Mouse (Mus musculus): ENCODE measurements around the gene Mob1b. TPM values are rescaled to one million over a fixed set of nuclear protein-coding genes. Genes with fewer than 3 reads are reported as not detected.

The Mob1b gene
- total and polyA plus RNA-seq, 3 experiments, result 7.0 to 11.9 (median 10.5) TPM

DNA sequence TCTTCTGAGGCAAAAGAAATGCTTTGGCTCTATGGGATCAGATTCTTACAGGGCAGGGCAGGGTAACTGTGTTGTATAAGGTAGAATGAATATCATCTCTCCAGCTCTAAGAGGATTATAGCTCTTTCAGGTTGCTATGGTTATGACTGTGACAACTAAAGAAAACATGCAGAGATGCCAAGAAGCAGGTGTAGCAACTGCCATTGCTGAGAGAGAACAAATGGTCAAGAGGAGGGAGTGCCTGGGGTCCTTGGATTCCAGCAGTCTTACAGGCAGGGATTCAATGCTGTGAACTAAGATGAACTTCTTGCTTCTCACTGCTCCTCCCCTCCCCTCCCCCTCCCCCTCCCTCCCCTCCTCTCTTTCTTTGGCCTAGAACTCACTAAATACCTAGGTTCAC is 9.5 kb upstream of the Mob1b start:
- peaks cover 3% of the 10 kb centered on the region for H3K9me3 ChIP-seq (replicated peaks; ENCODE audit: low read length)
- H3K36me3 ChIP-seq (replicated peaks in 1 of 2; ENCODE audit: control insufficient read depth in 1 of 2, insufficient read depth in 1 of 2, low read length in 1 of 2), result no peaks in the 10 kb centered on the region
- no peak overlapping the region for H3K4me3 ChIP-seq (replicated peaks in 1 of 3; ENCODE audit: low read depth in 2 of 3, low read length in 2 of 3, poor library complexity in 1 of 3)
- DNase-seq (ENCODE audit: extremely low read depth), result no peak
- no peak for TF ChIP-seq USF2 (conservative IDR thresholded peaks at IDR 0.05; ENCODE audit: low read depth, low read length)
- TF ChIP-seq EP300 (IDR thresholded peaks at IDR 0.05; ENCODE audit: low read length), result no peak
- H3K4me1 ChIP-seq (ENCODE audit: control insufficient read depth in 1 of 2, insufficient read depth in 2 of 2), result peaks cover 0 to 6% of the 10 kb centered on the region in 2 experiments; a peak in 2 of 4 replicates
- dilution Hi-C loops (cut with MboI; ENCODE audit: extremely low pct_ligation_motif_present, extremely low pct_unique_long_range_greater_than_20kb, low sequenced_read_pairs) (no loop called here), in situ Hi-C loops (cut with MboI; ENCODE audit: low pct_ligation_motif_present, low pct_unique_long_range_greater_than_20kb, low sequenced_read_pairs) (no loop called here)
- H3K4me2 ChIP-seq (ENCODE audit: insufficient read depth, low read depth, poor library complexity, severe bottlenecking), result no peak overlapping the region
- H3K27me3 ChIP-seq (replicated peaks), result no peaks in the 10 kb centered on the region
- no peaks in the 10 kb centered on the region for H3K79me2 ChIP-seq (replicated peaks; ENCODE audit: control insufficient read depth, extremely low read depth, insufficient read depth, poor library complexity, severe bottlenecking)
- H3K27ac ChIP-seq (ENCODE audit: insufficient read depth, low read depth), result no peak overlapping the region
- no peak overlapping the region for H3K9ac ChIP-seq (ENCODE audit: insufficient read depth, low read depth)

DNA sequence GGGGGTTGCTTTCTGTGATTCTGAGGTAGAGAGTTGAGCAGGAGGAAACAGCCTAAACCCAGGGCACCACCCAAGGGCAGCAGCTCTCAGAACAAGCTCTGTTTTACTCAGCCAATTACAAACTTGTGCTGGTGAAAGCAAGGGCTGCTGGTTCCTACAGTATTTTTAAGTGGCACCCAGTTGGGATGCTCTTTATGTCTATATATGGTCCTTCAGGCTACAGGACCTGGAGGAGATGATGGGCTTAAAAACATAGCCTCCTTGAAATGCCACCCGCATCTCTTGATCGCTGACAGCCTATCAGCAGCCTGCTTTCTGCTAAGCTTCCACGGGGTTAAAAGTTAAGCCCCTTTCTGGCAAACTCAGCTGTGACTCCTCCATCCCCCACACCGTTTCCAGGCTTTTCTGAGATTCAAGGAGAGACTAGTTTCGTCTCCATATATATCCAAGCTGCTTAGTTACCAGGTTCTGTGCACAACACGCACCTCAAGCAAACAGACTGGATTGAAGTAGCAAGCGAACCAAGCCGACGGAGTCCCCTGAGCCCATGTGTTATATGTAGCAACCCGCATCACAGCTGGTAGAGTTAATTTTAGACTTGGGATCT is 8.9 kb upstream of the Mob1b start:
- Histone ChIP-seq H3K36me3 (replicated peaks in 1 of 2; ENCODE audit: control insufficient read depth in 1 of 2, insufficient read depth in 1 of 2, low read length in 1 of 2) (no peaks in the 10 kb centered on the region), H3K27ac (ENCODE audit: insufficient read depth, low read depth) (no peak overlapping the region), H3K4me2 (ENCODE audit: insufficient read depth, low read depth, poor library complexity, severe bottlenecking) (no peak overlapping the region), H3K9ac (ENCODE audit: insufficient read depth, low read depth) (no peak overlapping the region), H3K27me3 (replicated peaks) (no peaks in the 10 kb centered on the region), H3K9me3 (replicated peaks; ENCODE audit: low read length) (peaks cover 3% of the 10 kb centered on the region), H3K4me3 (replicated peaks in 1 of 3; ENCODE audit: low read depth in 2 of 3, low read length in 2 of 3, poor library complexity in 1 of 3) (no peak overlapping the region), H3K4me1 (ENCODE audit: control insufficient read depth in 1 of 2, insufficient read depth in 2 of 2) (peaks cover 2 to 12% of the 10 kb centered on the region in 2 experiments; a peak in 3 of 4 replicates), H3K79me2 (replicated peaks; ENCODE audit: control insufficient read depth, extremely low read depth, insufficient read depth, poor library complexity, severe bottlenecking) (no peaks in the 10 kb centered on the region)
- DNase-seq (ENCODE audit: extremely low read depth), result no peak
- in situ Hi-C loops (cut with MboI; ENCODE audit: low pct_ligation_motif_present, low pct_unique_long_range_greater_than_20kb, low sequenced_read_pairs), result no loop called here
- dilution Hi-C loops (cut with MboI; ENCODE audit: extremely low pct_ligation_motif_present, extremely low pct_unique_long_range_greater_than_20kb, low sequenced_read_pairs), result no loop called here
- TF ChIP-seq PAX5 (IDR thresholded peaks at IDR 0.05; ENCODE audit: low read length) (no peak), TBP (conservative IDR thresholded peaks at IDR 0.05; ENCODE audit: low read depth, low read length) (no peak), ETS1 (conservative IDR thresholded peaks at IDR 0.05; ENCODE audit: low read depth, low read length) (no peak), KAT2A (IDR thresholded peaks at IDR 0.05; ENCODE audit: insufficient replicate concordance, low read length) (no peak), JUN (IDR thresholded peaks at IDR 0.05; ENCODE audit: insufficient read depth, low read depth, low read length) (no peak), ZC3H11A (IDR thresholded peaks at IDR 0.05; ENCODE audit: low read depth, low read length) (no peak), MAZ (IDR thresholded peaks at IDR 0.05; ENCODE audit: low read depth, low read length) (no peak), BHLHE40 (IDR thresholded peaks at IDR 0.05; ENCODE audit: low read depth, low read length) (no peak), USF2 (conservative IDR thresholded peaks at IDR 0.05; ENCODE audit: low read depth, low read length) (no peak), NRF1 (IDR thresholded peaks at IDR 0.05; ENCODE audit: low read depth, low read length) (no peak)

DNA sequence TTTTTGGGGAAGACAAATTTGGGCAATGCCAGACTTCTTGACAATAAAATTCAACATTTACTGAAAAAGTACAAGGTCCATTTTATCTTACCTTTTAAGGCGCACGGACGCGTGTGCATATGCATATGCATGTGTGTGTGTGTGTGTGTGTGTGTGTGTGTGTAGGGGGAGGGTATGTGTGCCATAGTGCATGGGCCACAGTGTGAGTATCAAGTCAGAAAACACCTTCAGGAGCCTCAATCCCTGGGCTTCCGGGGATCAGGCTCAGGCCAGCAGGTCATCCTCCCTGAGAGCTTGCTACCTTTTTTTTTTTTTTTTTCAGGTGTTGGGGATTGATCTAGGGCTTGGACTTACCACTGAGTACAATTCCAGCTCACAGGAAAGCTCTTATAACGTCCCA is 8.3 kb upstream of the Mob1b start:
- Histone ChIP-seq H3K79me2 (replicated peaks; ENCODE audit: control insufficient read depth, extremely low read depth, insufficient read depth, poor library complexity, severe bottlenecking) (no peaks in the 10 kb centered on the region), H3K36me3 (replicated peaks in 1 of 2; ENCODE audit: control insufficient read depth in 1 of 2, insufficient read depth in 1 of 2, low read length in 1 of 2) (no peaks in the 10 kb centered on the region), H3K27me3 (replicated peaks) (no peaks in the 10 kb centered on the region), H3K9ac (ENCODE audit: insufficient read depth, low read depth) (no peak overlapping the region), H3K9me3 (replicated peaks; ENCODE audit: low read length) (peaks cover 3% of the 10 kb centered on the region), H3K4me3 (replicated peaks in 1 of 3; ENCODE audit: low read depth in 2 of 3, low read length in 2 of 3, poor library complexity in 1 of 3) (no peak overlapping the region), H3K4me2 (ENCODE audit: insufficient read depth, low read depth, poor library complexity, severe bottlenecking) (no peak overlapping the region), H3K27ac (ENCODE audit: insufficient read depth, low read depth) (no peak overlapping the region), H3K4me1 (ENCODE audit: control insufficient read depth in 1 of 2, insufficient read depth in 2 of 2) (peaks cover 2 to 18% of the 10 kb centered on the region in 2 experiments; a peak in 3 of 4 replicates)
- dilution Hi-C loops (cut with MboI; ENCODE audit: extremely low pct_ligation_motif_present, extremely low pct_unique_long_range_greater_than_20kb, low sequenced_read_pairs), result no loop called here
- DNase-seq (ENCODE audit: extremely low read depth), result no peak
- TF ChIP-seq CHD1 (IDR thresholded peaks at IDR 0.05; ENCODE audit: low read depth, low read length) (no peak), MYC (IDR thresholded peaks at IDR 0.05; ENCODE audit: low read depth, low read length) (no peak)
- in situ Hi-C loops (cut with MboI; ENCODE audit: low pct_ligation_motif_present, low pct_unique_long_range_greater_than_20kb, low sequenced_read_pairs), result no loop called here

Measured in CH12.LX (cell line).